Mouse (Mus musculus) liver, embryonic 14.5 days (tissue): ENCODE results near the gene Plekhg3. TPM values are rescaled to one million over a fixed set of nuclear protein-coding genes. Genes with fewer than 3 reads are reported as not detected.

ENCODE experiments used
- ATAC-seq: fragments of 200-750 bp; cut with Nextera tagmentation; 2 replicates; pipeline ENCODE4 v1.8.0; 2017; ENCODE audit warnings: moderate number of reproducible peaks, mild to moderate bottlenecking, moderate library complexity; ENCODE audit not compliant: insufficient read depth
- DNase-seq, 3 experiments: peaks; one replicate each; pipeline ENCODE4 v3.0.0-alpha.2; 2012 to 2013; ENCODE audit warnings: low read depth in 3 of 3, low spot score in 3 of 3
- H3K27ac ChIP-seq: fragments of 300-500 bp; sonication (generic); 2 replicates; pipeline ENCODE4 v1.5.1; 2014; ENCODE audit warnings: moderate library complexity, mild to moderate bottlenecking, control low read depth, inconsistent platforms
- H3K27me3 ChIP-seq: fragments of 300-500 bp; sonication (generic); 2 replicates; pipeline ENCODE4 v1.6.1; 2014; ENCODE audit warnings: mild to moderate bottlenecking, low read length, moderate library complexity; ENCODE audit not compliant: control insufficient read depth, insufficient read depth
- H3K36me3 ChIP-seq: fragments of 300-500 bp; sonication (generic); replicated peaks from 2 replicates; pipeline ENCODE4 v1.6.1; 2014; ENCODE audit warnings: low read depth; ENCODE audit not compliant: control insufficient read depth, insufficient read depth
- H3K4me1 ChIP-seq, 2 experiments: fragments of 200-500 bp in 1 of 2; fragments of 300-500 bp in 1 of 2; sonication (generic) in 1 of 2; replicated peaks; 2 replicates each; pipeline ENCODE4 v1.6.1; 2012 to 2014; ENCODE audit warnings: antibody characterized with exemption in 1 of 2, inconsistent platforms in 1 of 2, low read length in 1 of 2; ENCODE audit not compliant: control insufficient read depth in 2 of 2, insufficient read depth in 2 of 2
- H3K4me2 ChIP-seq: fragments of 300-500 bp; sonication (generic); 2 replicates; pipeline ENCODE4 v1.6.1; 2014; ENCODE audit warnings: low read depth, mild to moderate bottlenecking, control low read depth, moderate library complexity
- H3K4me3 ChIP-seq, 2 experiments: fragments of 200-500 bp in 1 of 2; fragments of 300-500 bp in 1 of 2; sonication (generic) in 1 of 2; 2 replicates each; pipeline ENCODE4 v1.5.1; 2012 to 2014; ENCODE audit warnings: low read depth in 2 of 2, low read length in 2 of 2, mild to moderate bottlenecking in 2 of 2, control low read depth in 1 of 2, inconsistent platforms in 1 of 2, moderate library complexity in 1 of 2; ENCODE audit not compliant: insufficient read depth in 1 of 2
- H3K9ac ChIP-seq: fragments of 300-500 bp; sonication (generic); replicated peaks from 2 replicates; pipeline ENCODE4 v1.6.1; 2014; ENCODE audit warnings: mild to moderate bottlenecking, control low read depth, moderate library complexity
- H3K9me3 ChIP-seq: fragments of 300-500 bp; sonication (generic); 2 replicates; pipeline ENCODE4 v1.6.1; 2016; ENCODE audit warnings: low read length, mixed read lengths; ENCODE audit not compliant: control insufficient read depth
- CTCF ChIP-seq: IDR thresholded peaks from 2 replicates; pipeline ENCODE4 v1.5.1; 2016; ENCODE audit warnings: antibody characterized with exemption, low read depth, control low read depth
- EP300 ChIP-seq: IDR thresholded peaks from 2 replicates; pipeline ENCODE4 v1.6.1; 2016; ENCODE audit warnings: antibody characterized with exemption, low read depth
- WGBS: fragments of 180-500 bp; shearing (Covaris S2); extraction: QIAGEN DNeasy Blood & Tissue Kit; methylation state at CpG from one replicate; pipeline ENCODE4 v1.1.7; 2014; ENCODE audit not compliant: insufficient replicate concordance; 5-methylcytosine and 5-hydroxymethylcytosine counted together
- polyA plus RNA-seq, 2 experiments: library from polyadenylated mRNA; depleted of rRNA in 1 of 2; stranded (reverse) in 1 of 2; unstranded in 1 of 2; fragments of >200 nt; fragmentation: Nextera tagmentation in 1 of 2; extraction: Ambion mirVana in 1 of 2; gene quantifications; 2 replicates each; pipeline versions ENCODE4 v1.2.1 to v1.2.3; 2012 to 2014

The Plekhg3 gene
- polyA plus RNA-seq, 2 experiments: 1.4 to 5.0 TPM

GRCm38 (mm10) chr12:76608241-76608640 is 77.5 kb downstream of the Plekhg3 start:
- Histone ChIP-seq H3K4me3 (no peak overlapping the region), H3K36me3 (peaks cover 100% of the 10 kb centered on the region), H3K27me3 (no peaks in the 10 kb centered on the region), H3K27ac (no peak overlapping the region), H3K4me2 (no peak overlapping the region), H3K9me3 (no peaks in the 10 kb centered on the region), H3K9ac (no peak overlapping the region), H3K4me1 (no peaks in the 10 kb centered on the region)
- DNase-seq (no peak), ATAC-seq (no peak)
- 88% methylated on average over 11 of the region's 11 CpGs for WGBS
- TF ChIP-seq CTCF (no peak), EP300 (no peak)

DNA sequence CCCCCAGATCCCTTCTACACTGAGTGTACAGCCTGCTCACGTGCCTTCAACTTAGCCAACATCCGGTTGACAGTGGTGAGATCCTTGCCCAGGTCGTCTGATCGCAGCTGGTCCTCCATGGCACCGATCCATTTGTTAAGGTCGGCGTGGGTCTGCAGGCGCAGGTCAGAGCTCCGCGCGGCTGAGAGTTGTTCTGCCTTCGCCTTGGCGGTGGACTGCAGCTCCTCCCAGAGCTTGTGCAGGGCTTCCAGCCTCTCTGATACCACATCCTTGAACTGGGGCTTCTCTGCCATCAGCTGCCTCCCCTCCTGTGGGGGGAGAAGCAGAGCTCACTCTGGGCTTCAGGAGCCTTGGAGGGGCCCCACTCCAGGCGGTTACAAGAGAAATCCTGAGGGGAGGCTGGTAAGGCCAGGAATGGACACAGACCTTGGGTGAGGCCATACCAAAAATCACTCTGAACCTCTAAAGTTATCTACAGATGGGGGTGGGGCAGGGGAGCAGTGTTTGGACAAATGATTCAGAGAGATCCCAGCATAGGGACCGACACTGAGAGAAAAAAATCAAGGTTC is 78.4 kb downstream of the Plekhg3 start:
- no peak for DNase-seq
- Histone ChIP-seq H3K4me2 (no peak overlapping the region), H3K27ac (no peak overlapping the region), H3K36me3 (peaks cover 100% of the 10 kb centered on the region), H3K4me3 (no peak overlapping the region), H3K4me1 (no peaks in the 10 kb centered on the region), H3K9ac (no peak overlapping the region), H3K27me3 (no peaks in the 10 kb centered on the region), H3K9me3 (no peaks in the 10 kb centered on the region)
- ATAC-seq: no peak
- 82% methylated on average over 15 of the region's 15 CpGs for WGBS
- no peak for TF ChIP-seq CTCF

- Histone ChIP-seq H3K4me2 (no peak overlapping the region), H3K27me3 (no peaks in the 10 kb centered on the region), H3K27ac (no peak overlapping the region), H3K36me3 (peaks cover 99% of the 10 kb centered on the region), H3K4me3 (no peak overlapping the region), H3K9ac (no peak overlapping the region), H3K4me1 (no peaks in the 10 kb centered on the region), H3K9me3 (no peaks in the 10 kb centered on the region)
- WGBS: 86% methylated on average over 12 of the region's 12 CpGs
- TF ChIP-seq EP300 (no peak), CTCF (no peak)
- ATAC-seq (peak; percentile 4; the same call in 1 of the 2 replicates), DNase-seq (no peak)
These were observed 81.9 kb downstream of the Plekhg3 start for GRCm38 (mm10) chr12:76612621-76613020.

- 54% methylated on average over 12 of the region's 12 CpGs for WGBS
- Histone ChIP-seq H3K36me3 (peaks cover 99% of the 10 kb centered on the region), H3K9ac (no peak overlapping the region), H3K27me3 (no peaks in the 10 kb centered on the region), H3K27ac (no peak overlapping the region), H3K9me3 (no peaks in the 10 kb centered on the region), H3K4me3 (no peak overlapping the region), H3K4me1 (no peaks in the 10 kb centered on the region), H3K4me2 (no peak overlapping the region)
- TF ChIP-seq EP300 (no peak), CTCF (no peak)
- no peak for ATAC-seq
- DNase-seq: no peak
These were observed 84.3 kb downstream of the Plekhg3 start for GRCm38 (mm10) chr12:76614868-76615579.

- no peak overlapping the region for H3K27ac ChIP-seq
- WGBS: 87% methylated on average over 4 of the region's 4 CpGs
- H3K36me3 ChIP-seq: peaks cover 99% of the 10 kb centered on the region
- DNase-seq: no peak
- no peaks in the 10 kb centered on the region for H3K9me3 ChIP-seq
- H3K27me3 ChIP-seq: no peaks in the 10 kb centered on the region
- H3K4me3 ChIP-seq: no peak overlapping the region
- H3K4me1 ChIP-seq: no peaks in the 10 kb centered on the region
- H3K4me2 ChIP-seq: no peak overlapping the region
- TF ChIP-seq CTCF (no peak), EP300 (no peak)
- no peak for ATAC-seq
- H3K9ac ChIP-seq: no peak overlapping the region
These were observed 84.9 kb downstream of the Plekhg3 start for GRCm38 (mm10) chr12:76615580-76615937.
